Mouse (Mus musculus): ENCODE data around the gene Cma1. TPM values are rescaled to one million over a fixed set of nuclear protein-coding genes. Genes with fewer than 3 reads are reported as not detected.
"Not testable (repeated sequence)": the region's sequence is repeated elsewhere in the genome, so short reads cannot be mapped to it uniquely, and the experiment has no call there.

Gene Cma1
- total RNA-seq (2021) = 10 to 100 TPM; 70.9 to 91.6 TPM
- long read RNA-seq, experiment 1, transcript Cma1-202 (5 exons, 1,090 nt) = major isoform, 104 of 109 reads
- long read RNA-seq, experiment 1, partial matches to known transcripts = 3 of 109 reads
- long read RNA-seq, experiment 1, other reads (novel, unspliced or antisense) = 2 of 109 reads
- long read RNA-seq, experiment 2, transcript Cma1-202 (5 exons, 1,090 nt) = major isoform, 85 of 93 reads
- long read RNA-seq, experiment 2, partial matches to known transcripts = 4 of 93 reads
- long read RNA-seq, experiment 2, other reads (novel, unspliced or antisense) = 4 of 93 reads

- no peak for DNase-seq (ENCODE audit: low spot score in 2 of 2)
These were observed at the start of gene Cma1 for GRCm38 (mm10) chr14:55944575-55944974. Gene Cma1 (minus strand): TSS chr14:55944675.

GRCm38 (mm10) chr14:55987464-55987863 lies 43.0 kb upstream of the Cma1 start:
- not testable (repeated sequence) for DNase-seq (ENCODE audit: low spot score in 2 of 2)

GRCm38 (mm10) chr14:55963900-55964299 lies 19.4 kb upstream of the Cma1 start:
- DNase-seq (ENCODE audit: low spot score in 2 of 2) = not testable (repeated sequence)

GRCm38 (mm10) chr14:55963263-55963662 lies 18.8 kb upstream of the Cma1 start:
- DNase-seq (ENCODE audit: low spot score in 2 of 2) = no peak

- DNase-seq (ENCODE audit: low spot score in 2 of 2) = no peak
These were observed 6.0 kb upstream of the Cma1 start, which contains the start of gene Cma2 for GRCm38 (mm10) chr14:55950346-55951030. Gene Cma2 (plus strand): TSS chr14:55950980.

GRCm38 (mm10) chr14:55946269-55946969 lies 1.9 kb upstream of the Cma1 start:
- no peak for DNase-seq (ENCODE audit: low spot score in 2 of 2)

GRCm38 (mm10) chr14:55943601-55944000 lies 874 bp downstream of the Cma1 start:
- DNase-seq (ENCODE audit: low spot score in 2 of 2) = no peak

- DNase-seq (ENCODE audit: low spot score in 2 of 2) = no peak
These were observed 4.2 kb downstream of the Cma1 start for GRCm38 (mm10) chr14:55940070-55940800.

GRCm38 (mm10) chr14:55933586-55933985 lies 10.9 kb downstream of the Cma1 start:
- no peak for DNase-seq (ENCODE audit: low spot score in 2 of 2)

GRCm38 (mm10) chr14:55929263-55929997 lies 15.0 kb downstream of the Cma1 start:
- DNase-seq (ENCODE audit: low spot score in 2 of 2) = no peak

- no peak for DNase-seq (ENCODE audit: low spot score in 2 of 2)
These were observed 17.6 kb downstream of the Cma1 start for GRCm38 (mm10) chr14:55926847-55927246.

GRCm38 (mm10) chr14:55922475-55923232 lies 21.8 kb downstream of the Cma1 start:
- DNase-seq (ENCODE audit: low spot score in 2 of 2) = no peak

GRCm38 (mm10) chr14:55918240-55919082 lies 26.0 kb downstream of the Cma1 start:
- peak in 1 of 2 experiments; percentile 66 for DNase-seq (ENCODE audit: low spot score in 2 of 2)

- DNase-seq (ENCODE audit: low spot score in 2 of 2) = no peak
These were observed 31.1 kb downstream of the Cma1 start for GRCm38 (mm10) chr14:55913406-55913805.

GRCm38 (mm10) chr14:55905518-55905917 lies 39.0 kb downstream of the Cma1 start:
- no peak for DNase-seq (ENCODE audit: low spot score in 2 of 2)

- no peak for DNase-seq (ENCODE audit: low spot score in 2 of 2)
These were observed 44.1 kb downstream of the Cma1 start for GRCm38 (mm10) chr14:55900414-55900755.

- peak; percentile 60 to 82 for DNase-seq (ENCODE audit: low spot score in 2 of 2)
These were observed 44.6 kb downstream of the Cma1 start, which contains the start of gene Sdr39u1 for GRCm38 (mm10) chr14:55899701-55900413. Gene Sdr39u1 (minus strand): TSS chr14:55900293.

- no peak for DNase-seq (ENCODE audit: low spot score in 2 of 2)
These were observed 45.5 kb downstream of the Cma1 start for GRCm38 (mm10) chr14:55898947-55899346.

Data from gastrocnemius, postnatal 4 days (tissue).